Mouse (Mus musculus) R1 (cell line): Measurements from ENCODE around the gene Tfdp2.
A peak's percentile ranks its signal among the peaks of the same experiment; 100 is the strongest.

Source experiments
- DNase-seq: peaks from one replicate; pipeline ENCODE4 v3.0.0-alpha.2; 2018; ENCODE audit warnings: low read depth, low spot score

Gene Tfdp2

DNA sequence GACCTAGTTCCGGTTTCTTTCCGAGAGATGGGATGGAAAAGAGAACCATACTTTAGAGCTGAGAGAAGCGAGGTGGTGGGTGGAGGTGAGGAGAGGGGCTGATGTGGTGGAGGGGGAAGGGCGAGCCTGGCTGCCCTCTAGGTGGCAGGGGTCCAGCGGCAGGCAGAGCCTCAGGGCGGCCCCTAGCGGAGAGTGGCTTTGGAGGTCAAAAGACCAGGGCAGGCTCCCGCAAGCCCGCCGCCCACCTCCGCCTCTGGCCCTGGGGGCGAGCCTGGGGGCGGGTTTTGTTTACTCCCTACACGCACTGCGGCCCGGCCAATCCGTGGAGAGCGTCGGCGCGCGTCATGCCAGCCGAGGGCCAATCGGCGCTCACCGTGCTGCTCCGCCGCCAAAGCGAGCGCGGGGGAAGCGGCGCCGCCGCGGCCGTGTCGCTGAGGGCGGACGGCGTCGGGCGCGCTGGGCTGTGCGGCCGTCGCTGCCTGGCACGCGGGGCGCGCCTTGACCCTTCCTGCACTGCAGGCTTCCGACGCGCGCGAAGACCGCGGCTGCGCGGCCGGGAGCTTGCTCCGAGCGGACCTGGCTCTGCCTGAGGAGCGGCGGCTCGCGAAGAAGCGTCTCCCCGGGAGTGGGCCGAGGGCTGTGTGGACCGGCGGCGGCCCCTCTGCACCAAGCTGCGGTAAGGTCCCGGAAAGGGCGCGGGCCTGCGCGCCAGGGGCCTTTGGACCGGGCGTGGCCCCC is at the start of gene Tfdp2:
Gene Tfdp2, plus strand, starts transcription at position 391 of the 738 bp plus-strand sequence.
- DNase-seq: peak; percentile 96

- no peak for DNase-seq
Observed at GRCm38 (mm10) chr9:96152801-96153200, 43.3 kb upstream of the Tfdp2 start.

DNA sequence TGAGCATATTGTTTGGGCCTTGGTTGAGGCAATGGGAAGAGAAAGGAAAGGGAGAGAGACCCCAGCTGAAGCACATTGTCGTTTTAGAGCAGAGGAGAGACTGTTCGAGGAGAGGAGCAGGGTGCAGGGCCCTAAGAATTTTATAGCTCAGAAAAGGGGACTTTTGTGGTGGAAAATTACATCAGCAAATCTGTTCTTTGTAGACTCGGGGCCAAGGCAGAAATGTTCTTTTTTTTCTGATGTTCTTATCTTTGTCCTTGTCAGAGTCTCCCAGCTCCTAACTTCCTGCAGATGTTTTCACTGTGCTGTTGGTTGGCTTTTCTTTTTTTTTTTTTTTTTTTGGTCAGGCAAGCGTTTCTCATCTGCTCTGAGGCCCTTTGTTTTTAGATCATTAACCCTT is 37.6 kb upstream of the Tfdp2 start:
- DNase-seq: no peak

DNA sequence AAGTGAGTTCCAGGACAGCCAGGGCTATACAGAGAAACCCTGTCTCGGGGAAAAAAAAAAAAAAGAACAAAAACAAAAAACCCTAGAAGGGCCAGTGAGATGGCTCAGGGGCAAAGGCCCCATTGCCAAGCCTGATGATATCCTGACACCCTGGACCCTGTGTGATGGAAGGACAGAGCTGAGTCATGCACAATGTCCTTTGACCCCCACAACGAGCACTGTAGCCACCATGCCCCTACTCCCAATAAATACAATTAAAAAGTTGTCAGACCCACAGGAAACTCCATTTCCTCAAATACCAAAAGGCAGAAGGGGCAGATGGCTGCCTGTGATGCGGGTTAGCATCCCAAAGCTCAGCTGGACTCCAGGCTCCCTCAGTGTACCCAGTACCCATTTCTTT is 37.0 kb upstream of the Tfdp2 start:
- DNase-seq: no peak

DNA sequence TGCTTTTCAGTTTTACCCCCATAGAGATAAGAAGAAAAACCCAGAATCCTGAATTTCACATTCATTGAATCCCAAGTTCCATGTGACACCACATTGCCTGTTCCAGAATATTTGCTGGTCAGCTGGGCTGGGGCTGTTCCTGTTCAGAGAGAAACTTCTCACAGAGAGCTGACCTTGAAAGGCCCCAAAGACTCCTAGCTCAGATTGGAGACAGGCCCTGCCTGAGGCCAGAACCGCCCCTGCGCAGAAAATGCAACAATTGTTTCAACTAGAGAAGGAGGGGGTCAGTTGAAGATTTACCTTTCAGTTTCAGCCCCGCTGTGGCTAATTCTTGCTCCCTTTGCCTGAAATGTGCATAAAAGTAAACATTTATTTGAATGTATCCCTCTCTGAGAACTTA is 35.3 kb upstream of the Tfdp2 start:
- no peak for DNase-seq

- DNase-seq: no peak
Observed at GRCm38 (mm10) chr9:96162421-96162820, 33.7 kb upstream of the Tfdp2 start.

DNA sequence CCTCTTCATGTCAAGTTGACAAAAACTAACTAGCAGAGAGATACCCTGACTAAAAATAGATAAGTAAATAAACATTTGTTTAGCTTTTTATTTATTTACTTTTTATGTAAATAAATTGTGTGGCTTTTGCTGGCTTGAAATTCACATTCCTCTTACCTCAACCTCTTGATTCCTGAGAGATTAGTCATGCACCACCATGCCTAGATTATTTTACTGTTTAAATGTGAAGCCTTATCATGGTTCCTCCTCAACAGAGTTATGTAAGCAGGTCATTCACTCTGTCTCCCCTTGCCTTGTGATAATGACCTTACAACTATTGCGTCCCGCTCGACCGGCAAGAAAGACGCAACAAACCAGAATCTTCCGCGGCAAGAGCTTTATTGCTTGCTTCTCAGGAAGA is 32.6 kb upstream of the Tfdp2 start:
- DNase-seq: peak; percentile 53

DNA sequence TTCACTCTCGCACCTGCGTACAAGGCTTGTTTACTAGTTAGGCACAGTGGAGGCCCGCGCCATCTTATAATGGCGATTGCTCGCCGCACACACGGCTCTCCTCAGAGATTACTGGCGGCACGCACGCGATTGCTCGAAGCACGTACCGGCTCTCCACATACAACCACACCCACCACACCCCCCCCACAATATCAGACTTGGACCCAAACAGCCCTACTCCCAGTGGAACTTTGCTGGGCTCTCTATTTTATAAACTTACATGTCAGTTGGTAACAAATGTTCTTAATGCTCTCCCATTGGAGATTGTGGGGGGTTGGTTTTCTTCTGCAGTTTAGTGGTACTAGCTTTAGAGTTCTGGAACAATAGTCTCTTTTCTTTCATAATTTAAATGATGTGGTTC is 32.1 kb upstream of the Tfdp2 start:
- DNase-seq: peak; percentile 61

- DNase-seq: peak; percentile 92
Observed at GRCm38 (mm10) chr9:96167168-96167585, 28.9 kb upstream of the Tfdp2 start.

DNA sequence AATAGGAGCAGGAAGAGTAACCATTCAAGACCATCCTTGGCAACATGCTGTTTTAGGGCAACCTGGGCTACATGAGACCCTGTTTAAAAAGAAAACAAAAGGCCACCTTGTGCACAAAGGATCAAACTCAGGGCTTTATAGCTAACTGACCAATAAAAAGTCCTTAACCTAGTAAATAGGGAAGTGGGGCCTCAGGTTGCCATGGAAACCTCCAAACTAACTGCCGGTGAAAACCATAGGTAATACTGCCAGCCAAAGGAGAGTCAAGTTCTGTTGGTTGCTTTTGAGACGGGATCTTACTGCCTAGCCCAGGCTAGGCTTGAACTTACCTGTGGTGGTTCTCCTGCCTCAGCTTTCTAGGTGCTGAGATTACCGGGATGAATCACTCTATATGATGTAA is 25.5 kb upstream of the Tfdp2 start:
- peak; percentile 30 for DNase-seq

DNA sequence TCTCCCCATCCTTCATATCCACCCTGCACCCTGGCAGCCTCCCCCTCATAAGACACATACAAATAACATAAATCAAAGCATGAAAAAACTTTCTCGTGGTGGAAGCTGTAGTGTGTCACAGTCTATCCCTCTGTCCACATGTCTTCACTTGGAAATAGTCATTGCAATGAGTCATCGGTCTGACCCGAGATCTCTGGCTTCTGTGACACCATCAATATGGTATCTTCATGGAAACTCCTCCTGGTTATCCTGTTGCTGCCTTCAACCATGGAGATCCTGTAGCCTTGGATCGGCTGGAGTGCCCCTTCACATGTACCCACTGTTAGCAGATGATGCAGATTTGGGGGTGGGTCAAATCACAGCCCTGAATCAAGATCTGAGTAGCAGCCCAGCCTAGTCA is 11.2 kb upstream of the Tfdp2 start:
- DNase-seq: peak; percentile 13

DNA sequence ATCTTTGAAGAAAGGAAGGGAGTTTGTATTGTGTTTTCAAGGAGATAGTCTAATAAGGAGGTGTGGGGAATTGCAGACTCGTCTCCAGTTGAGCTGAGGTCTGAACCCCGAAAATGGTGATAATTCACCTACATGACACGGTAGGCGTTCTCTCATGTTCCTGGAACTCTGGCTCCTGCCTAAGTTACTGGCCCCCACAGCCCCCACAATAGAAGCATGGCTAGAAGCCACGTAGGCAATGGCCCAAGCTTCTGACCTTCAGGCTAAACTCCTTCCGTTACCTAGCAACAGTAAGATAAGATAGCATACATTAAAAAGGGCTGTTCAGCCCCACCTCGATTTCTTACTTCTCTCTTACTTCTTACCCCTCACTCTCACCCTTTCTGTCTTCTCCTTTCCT is 9.4 kb upstream of the Tfdp2 start:
- peak; percentile 21 for DNase-seq

DNA sequence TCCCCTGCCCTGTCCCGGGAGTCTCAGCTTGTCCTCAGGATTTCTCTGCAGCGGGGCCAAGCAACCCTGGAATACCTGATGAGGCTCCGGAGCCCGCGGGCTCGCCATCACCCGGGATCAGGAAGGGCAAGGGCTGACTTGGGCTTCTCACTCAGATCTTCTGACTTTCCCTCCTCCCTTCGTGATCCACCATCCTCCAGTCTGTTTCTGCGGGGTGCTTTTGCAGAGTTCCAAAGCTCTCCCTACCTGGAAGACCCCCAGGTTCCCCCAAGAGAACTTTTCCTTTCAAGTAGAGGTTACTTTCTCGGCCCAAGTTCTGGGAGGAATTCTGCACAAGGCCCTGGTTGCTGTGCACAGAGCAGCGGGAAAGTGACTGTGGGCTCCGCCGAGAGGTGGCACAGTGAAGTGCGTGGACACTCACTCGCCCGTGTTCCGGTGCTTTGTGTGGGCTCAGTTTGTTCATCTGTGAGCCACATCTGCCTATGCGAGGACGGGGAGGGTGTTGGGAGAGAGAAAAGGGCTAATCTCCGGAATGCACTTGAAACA is 634 bp downstream of the Tfdp2 start:
- DNase-seq: peak; percentile 76

GRCm38 (mm10) chr9:96197806-96198205 is 1.7 kb downstream of the Tfdp2 start:
- peak; percentile 34 for DNase-seq

DNA sequence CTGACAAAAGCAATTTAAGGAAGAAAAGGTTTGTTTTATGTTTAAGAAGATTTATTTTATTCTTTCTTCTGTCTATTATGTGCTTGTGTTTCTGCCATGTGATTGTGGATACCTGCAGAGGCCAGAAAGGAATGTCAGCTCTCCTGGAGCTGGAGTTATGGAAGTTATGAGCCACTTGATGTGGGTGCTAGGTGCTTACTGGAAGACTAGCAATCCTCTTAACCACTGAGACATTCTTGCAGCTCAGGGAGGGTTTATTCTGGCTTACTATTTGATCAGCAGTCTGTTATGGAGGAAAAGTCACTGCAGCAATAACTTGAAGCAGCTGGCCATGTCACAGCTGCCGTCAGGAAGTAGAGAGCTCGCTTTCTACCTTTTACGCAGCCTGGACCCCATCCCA is 7.6 kb downstream of the Tfdp2 start:
- no peak for DNase-seq

DNA sequence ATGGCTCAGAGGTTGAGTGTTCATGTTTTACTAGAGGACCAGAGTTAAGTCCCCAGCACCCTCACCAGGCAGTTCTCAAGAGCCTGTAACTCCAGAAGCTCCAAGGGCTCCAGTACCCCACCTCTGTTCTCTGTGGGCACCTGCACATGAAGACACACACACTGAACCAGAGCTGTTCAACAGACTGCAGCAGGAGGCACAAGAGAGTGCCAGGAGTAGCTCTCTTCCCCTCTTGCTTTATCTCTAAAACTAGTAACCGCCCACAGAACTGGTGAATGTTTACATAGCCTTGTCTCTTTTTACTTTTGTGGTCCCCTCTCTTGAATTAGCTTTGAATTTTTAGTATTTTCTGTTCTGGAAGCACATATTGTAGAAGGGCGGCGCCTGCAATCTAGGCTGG is 11.4 kb downstream of the Tfdp2 start:
- DNase-seq: no peak

DNA sequence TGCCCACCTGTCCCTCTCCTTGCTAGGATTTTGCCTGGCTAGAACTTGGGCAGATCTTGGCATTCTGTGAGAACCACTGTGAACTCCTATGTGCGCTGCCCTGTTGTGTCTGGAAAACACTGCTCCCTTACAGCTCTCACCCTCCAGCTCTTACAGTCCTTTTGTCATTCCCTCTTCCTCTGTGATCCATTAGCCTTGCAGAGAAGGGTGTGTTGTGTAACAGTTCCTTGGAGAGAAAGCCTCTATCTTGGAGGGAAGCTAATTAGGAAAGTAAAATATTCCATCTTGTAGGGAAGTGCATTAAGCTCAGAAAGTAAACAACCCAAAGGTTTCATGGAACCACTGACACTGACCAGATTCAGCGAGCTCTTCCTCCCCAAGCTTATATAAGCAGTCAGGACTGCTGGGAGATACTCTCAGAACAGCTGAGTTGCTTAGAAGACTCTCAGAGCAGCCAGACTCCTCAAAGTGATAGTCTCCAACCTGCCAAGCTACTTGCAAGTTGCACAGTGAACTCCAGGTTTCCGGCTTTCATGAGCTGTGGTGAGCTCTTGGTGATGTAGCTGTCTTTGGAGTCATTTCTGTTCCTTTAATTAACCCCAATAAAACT is 17.1 kb downstream of the Tfdp2 start:
- peak; percentile 33 for DNase-seq

- DNase-seq: no peak
Observed at GRCm38 (mm10) chr9:96214171-96214570, 18.1 kb downstream of the Tfdp2 start.

DNA sequence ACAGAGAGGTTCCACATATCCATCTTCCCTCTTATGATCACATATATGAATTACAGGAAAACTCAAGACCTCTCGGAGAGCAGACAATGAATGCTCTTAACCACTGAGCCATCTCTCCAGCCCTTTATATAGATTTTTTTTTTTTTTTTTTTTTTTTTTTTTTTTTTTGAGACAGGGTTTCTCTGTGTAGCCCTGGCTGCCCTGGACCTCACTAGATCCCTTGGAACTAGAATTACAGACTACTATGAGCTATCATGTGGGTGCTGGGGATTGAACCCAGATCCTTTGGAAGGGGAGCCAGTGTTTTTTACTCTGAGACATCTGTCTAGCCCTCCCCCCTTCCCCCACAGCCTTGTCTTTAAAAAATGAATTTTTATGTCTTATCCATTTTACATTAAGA is 21.2 kb downstream of the Tfdp2 start:
- no peak for DNase-seq

DNA sequence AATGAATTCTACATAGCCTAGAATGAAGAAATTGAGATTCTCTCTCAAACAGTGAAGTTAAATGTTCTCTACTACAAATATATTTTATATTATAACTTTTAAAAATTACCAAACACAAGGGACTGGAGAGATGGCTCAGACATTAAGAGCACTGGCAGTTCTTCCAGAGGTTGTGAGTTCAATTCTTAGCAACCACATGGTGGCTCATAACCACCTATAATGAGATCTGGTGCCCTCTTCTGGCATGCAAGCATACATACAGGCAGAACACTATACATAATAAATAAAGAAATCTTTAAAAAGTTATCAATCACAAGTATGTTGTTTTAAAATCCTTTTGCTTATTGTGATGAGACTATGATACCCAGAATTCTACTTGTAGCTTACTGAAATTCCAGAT is 21.7 kb downstream of the Tfdp2 start:
- DNase-seq: no peak

GRCm38 (mm10) chr9:96219114-96219669 is 23.1 kb downstream of the Tfdp2 start:
- DNase-seq: no peak

DNA sequence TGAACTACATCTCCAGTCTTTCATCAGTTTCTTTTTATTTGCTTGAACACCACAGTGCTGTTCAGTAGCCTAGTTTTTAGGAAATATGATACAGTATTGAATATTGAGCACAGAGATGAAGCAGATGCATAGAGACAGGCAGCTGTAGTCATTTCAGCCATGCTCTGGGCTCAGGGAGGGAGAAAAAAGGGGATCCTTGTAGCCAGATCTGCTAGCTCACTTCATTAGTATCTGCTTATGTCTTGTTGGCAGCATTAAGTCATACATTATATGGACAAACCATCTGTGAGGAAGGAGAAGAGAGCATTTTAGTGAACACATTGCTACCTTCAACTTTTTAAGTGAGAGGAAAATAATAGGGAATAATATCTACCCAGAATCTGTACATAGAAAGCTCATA is 24.3 kb downstream of the Tfdp2 start:
- no peak for DNase-seq

- DNase-seq: no peak
Observed at GRCm38 (mm10) chr9:96223302-96223701, 27.2 kb downstream of the Tfdp2 start.
